Comparison of ENCODE assay signal across 9 mouse cellular contexts in the genomic region with DNA sequence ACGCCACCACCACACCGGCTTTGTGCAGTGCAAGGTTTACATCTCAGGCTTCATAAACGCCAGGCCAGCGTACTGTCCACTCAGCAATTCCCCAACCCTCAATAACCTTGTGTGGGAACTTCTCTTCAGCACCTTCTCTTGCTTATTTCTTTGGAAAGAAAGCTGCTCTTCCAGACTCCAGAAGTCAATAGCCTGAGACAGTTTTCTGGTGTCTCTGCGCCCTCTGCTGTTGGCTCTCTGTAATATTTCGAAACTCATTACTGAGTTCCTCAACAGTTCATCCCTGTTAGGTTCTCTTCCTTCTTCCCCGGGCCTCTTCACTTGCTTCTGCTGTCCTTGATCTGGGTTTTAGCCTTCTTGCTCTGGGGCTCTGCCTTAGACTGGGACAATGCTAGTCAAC. TPM values are rescaled to one million over a fixed set of nuclear protein-coding genes. Genes with fewer than 3 reads are reported as not detected.
DNase-seq lines count a peak whose midpoint lies in the region; ATAC-seq lines count a peak whose summit lies in the region.
"Had no signal": no experiment of that assay in that cellular context is flagged by ENCODE, and none has a peak within 500 bp of the region (broad histone marks: within the 10 kb centered on the region; RNA-seq: fewer than 3 reads in every experiment).

No protein-coding gene starts in this region.

- no peaks in the 10 kb centered on the region for H3K36me3 ChIP-seq in forebrain, embryonic 10.5 days (replicated peaks)
- H3K36me3 ChIP-seq in forebrain, embryonic 12.5 days (replicated peaks), result no peaks in the 10 kb centered on the region
- H3K36me3 ChIP-seq: heart, embryonic 15.5 days had no signal

- WGBS in forebrain, embryonic 10.5 days, result 26% methylated on average over 7 of the region's 7 CpGs
- 21% methylated on average over 7 of the region's 7 CpGs for WGBS in forebrain, embryonic 12.5 days

- DNase-seq in forebrain, embryonic 10.5 days (ENCODE audit: extremely low spot score, low spot score), result peak; percentile 51
- peak; percentile 68 for DNase-seq in ES-CJ7 (ENCODE audit: low read depth, low spot score)
- peak; percentile 57 for DNase-seq in cerebellum, adult 9-10 months
- DNase-seq in heart, adult 9 months (ENCODE audit: low spot score in 2 of 2), result peak; percentile 23 to 44
- peak; percentile 73 for DNase-seq in layer of hippocampus, adult 11-12 months (ENCODE audit: low spot score)
- peak; percentile 78 for DNase-seq in lung, postnatal 10 days
- peak; percentile 65 for DNase-seq in right cerebral cortex, postnatal 14 days

- H3K27me3 ChIP-seq in forebrain, embryonic 10.5 days (ENCODE audit: poor library complexity, severe bottlenecking), result no peaks in the 10 kb centered on the region
- H3K27me3 ChIP-seq in forebrain, embryonic 12.5 days, result no peaks in the 10 kb centered on the region
- H3K27me3 ChIP-seq: heart, embryonic 15.5 days had no signal

- H3K4me1 ChIP-seq in forebrain, embryonic 10.5 days, result no peaks in the 10 kb centered on the region
- H3K4me1 ChIP-seq in forebrain, embryonic 12.5 days, result no peaks in the 10 kb centered on the region

- H3K4me3 ChIP-seq in forebrain, embryonic 10.5 days, result no peak overlapping the region
- H3K4me3 ChIP-seq in forebrain, embryonic 12.5 days (replicated peaks), result no peak overlapping the region
- H3K4me3 ChIP-seq: heart, embryonic 15.5 days had no signal

- H3K4me2 ChIP-seq in forebrain, embryonic 12.5 days, result no peak overlapping the region
- H3K4me2 ChIP-seq: heart, embryonic 15.5 days had no signal

- H3K9ac ChIP-seq in forebrain, embryonic 12.5 days, result no peak overlapping the region
- H3K9ac ChIP-seq: heart, embryonic 15.5 days had no signal

- ATAC-seq in forebrain, embryonic 12.5 days (ENCODE audit: low FRiP score), result no peak

- no peaks in the 10 kb centered on the region for H3K9me3 ChIP-seq in forebrain, embryonic 10.5 days
- H3K9me3 ChIP-seq in forebrain, embryonic 12.5 days, result no peaks in the 10 kb centered on the region
- H3K9me3 ChIP-seq: heart, embryonic 15.5 days had no signal

- H3K27ac ChIP-seq in forebrain, embryonic 10.5 days, result no peak overlapping the region
- no peak overlapping the region for H3K27ac ChIP-seq in forebrain, embryonic 12.5 days
- H3K27ac ChIP-seq: heart, embryonic 15.5 days had no signal

RNA-seq across cellular contexts. Expression of a gene that starts 16.0 kb away (rescaled TPM):
- 345 and 349 TPM in 2 replicates for polyA plus RNA-seq in forebrain, embryonic 10.5 days (2016; fragmentation: Nextera tagmentation; extraction: Ambion mirVana)
- polyA plus RNA-seq in forebrain, embryonic 12.5 days (2016; fragmentation: Nextera tagmentation; extraction: Ambion mirVana), result 295 and 311 TPM in 2 replicates

RNA-seq across cellular contexts. Expression of a gene that starts 30.1 kb away (rescaled TPM):
- 2.5 and 2.7 TPM in 2 replicates for polyA plus RNA-seq in forebrain, embryonic 10.5 days (2016; fragmentation: Nextera tagmentation; extraction: Ambion mirVana)
- 5.5 and 5.9 TPM in 2 replicates for polyA plus RNA-seq in forebrain, embryonic 12.5 days (2016; fragmentation: Nextera tagmentation; extraction: Ambion mirVana)

RNA-seq across cellular contexts. Expression of a gene that starts 51.1 kb away (rescaled TPM):
- polyA plus RNA-seq in forebrain, embryonic 10.5 days (2016; fragmentation: Nextera tagmentation; extraction: Ambion mirVana), result 5.2 and 5.4 TPM in 2 replicates
- polyA plus RNA-seq in forebrain, embryonic 12.5 days (2016; fragmentation: Nextera tagmentation; extraction: Ambion mirVana), result 8.6 and 9.2 TPM in 2 replicates
